Mouse (Mus musculus): ENCODE measurements at regions not wholly inside any gene's neighbourhood (a gene's known extent, or its start where the extent isn't known, plus 50 kb on each side); places are given as distances from the start of the nearest gene placed in this dataset.

DNA sequence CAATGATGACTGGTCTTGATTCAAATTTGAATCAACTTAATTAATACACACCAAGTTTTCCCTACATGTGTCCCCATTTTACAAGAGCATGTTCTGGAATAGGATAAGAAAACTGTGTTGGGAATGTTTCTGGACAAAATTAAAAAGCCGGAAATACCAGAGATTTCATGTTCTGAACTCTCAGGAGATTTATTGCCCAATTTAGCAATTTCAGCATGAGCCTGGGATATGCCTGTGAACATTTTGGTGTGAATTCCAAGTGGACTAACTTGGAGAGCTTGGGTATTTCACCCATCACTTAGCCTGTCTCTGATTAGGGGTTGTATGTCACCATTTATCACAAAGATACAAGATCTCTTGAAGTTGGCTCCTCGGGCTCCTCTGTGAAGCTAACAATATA, 210.6 kb upstream of the Rbms1 start:
- TF ChIP-seq MAX (IDR thresholded peaks at IDR 0.05) (no peak), MYOG (IDR thresholded peaks at IDR 0.05; ENCODE audit: control insufficient read depth, extremely low read depth, insufficient read length) (no peak), CTCF (IDR thresholded peaks at IDR 0.05; ENCODE audit: control insufficient read depth, insufficient read depth, insufficient read length) (no peak), CEBPB (IDR thresholded peaks at IDR 0.05; ENCODE audit: low read depth) (no peak), USF1 (IDR thresholded peaks at IDR 0.05; ENCODE audit: low read depth) (no peak), MYOD1 (IDR thresholded peaks at IDR 0.05; ENCODE audit: control insufficient read depth, insufficient read length, low read depth) (no peak)

All from C2C12 (cell line).